Mouse (Mus musculus): ENCODE results near the gene Gm21173. TPM values are rescaled to one million over a fixed set of nuclear protein-coding genes. Genes with fewer than 3 reads are reported as not detected.

Gm21173 gene
- polyA plus RNA-seq (2012; rRNA removed) = not detected in 2 replicates

GRCm38 (mm10) chrY:76761300-76761699 is at the start of gene Gm21173:
TSS of gene Gm21173 (plus strand) at chrY:76761600.

Measured in central nervous system, embryonic 11.5 days (tissue).